Mouse (Mus musculus) liver, embryonic 16.5 days (tissue): ENCODE data around the gene Il25. TPM values are rescaled to one million over a fixed set of nuclear protein-coding genes. Genes with fewer than 3 reads are reported as not detected.
"Not testable (repeated sequence)": the region's sequence is repeated elsewhere in the genome, so short reads cannot be mapped to it uniquely, and the experiment has no call there.

Experiments
- ATAC-seq: fragments of 200-750 bp; cut with Nextera tagmentation; 2 replicates; pipeline ENCODE4 v1.8.0; 2017; ENCODE audit warnings: low read depth, mild to moderate bottlenecking, moderate number of reproducible peaks, moderate library complexity
- H3K27ac ChIP-seq: fragments of 300-500 bp; sonication (generic); 2 replicates; pipeline ENCODE4 v1.5.1; 2014; ENCODE audit warnings: mild to moderate bottlenecking, low read length
- H3K27me3 ChIP-seq: fragments of 300-500 bp; sonication (generic); 2 replicates; pipeline ENCODE4 v1.6.1; 2014; ENCODE audit warnings: low read depth, low read length, mixed read lengths; ENCODE audit not compliant: control insufficient read depth, insufficient read depth
- H3K36me3 ChIP-seq: fragments of 300-500 bp; sonication (generic); 2 replicates; pipeline ENCODE4 v1.6.1; 2014; ENCODE audit warnings: mild to moderate bottlenecking; ENCODE audit not compliant: control insufficient read depth, insufficient read depth
- H3K4me1 ChIP-seq: fragments of 300-500 bp; sonication (generic); 2 replicates; pipeline ENCODE4 v1.6.1; 2014; ENCODE audit warnings: low read depth, low read length, mixed read lengths; ENCODE audit not compliant: control insufficient read depth
- H3K4me2 ChIP-seq: fragments of 300-500 bp; sonication (generic); 2 replicates; pipeline ENCODE4 v1.6.1; 2014; ENCODE audit warnings: low read depth, low read length, mixed read lengths
- H3K4me3 ChIP-seq: fragments of 300-500 bp; sonication (generic); 2 replicates; pipeline ENCODE4 v1.5.1; 2014; ENCODE audit warnings: low read depth, mild to moderate bottlenecking, low read length
- H3K9ac ChIP-seq: fragments of 300-500 bp; sonication (generic); 2 replicates; pipeline ENCODE4 v1.6.1; 2014; ENCODE audit warnings: low read depth, low read length
- H3K9me3 ChIP-seq: fragments of 300-500 bp; sonication (generic); replicated peaks from 2 replicates; pipeline ENCODE4 v1.6.1; 2016; ENCODE audit warnings: low read length; ENCODE audit not compliant: control insufficient read depth
- WGBS: fragments of 180-500 bp; shearing (Covaris S2); extraction: QIAGEN DNeasy Blood & Tissue Kit; methylation state at CpG from one replicate; pipeline ENCODE4 v1.1.7; 2014; ENCODE audit not compliant: insufficient replicate concordance; 5-methylcytosine and 5-hydroxymethylcytosine counted together
- polyA plus RNA-seq: library from polyadenylated mRNA; unstranded; fragments of >200 nt; fragmentation: Nextera tagmentation; extraction: Ambion mirVana; gene quantifications from 2 replicates; pipeline ENCODE4 v1.2.1, GENCODE M21; 2015

The Il25 gene
- polyA plus RNA-seq, 1 experiment from 2014 or later = not detected

DNA sequence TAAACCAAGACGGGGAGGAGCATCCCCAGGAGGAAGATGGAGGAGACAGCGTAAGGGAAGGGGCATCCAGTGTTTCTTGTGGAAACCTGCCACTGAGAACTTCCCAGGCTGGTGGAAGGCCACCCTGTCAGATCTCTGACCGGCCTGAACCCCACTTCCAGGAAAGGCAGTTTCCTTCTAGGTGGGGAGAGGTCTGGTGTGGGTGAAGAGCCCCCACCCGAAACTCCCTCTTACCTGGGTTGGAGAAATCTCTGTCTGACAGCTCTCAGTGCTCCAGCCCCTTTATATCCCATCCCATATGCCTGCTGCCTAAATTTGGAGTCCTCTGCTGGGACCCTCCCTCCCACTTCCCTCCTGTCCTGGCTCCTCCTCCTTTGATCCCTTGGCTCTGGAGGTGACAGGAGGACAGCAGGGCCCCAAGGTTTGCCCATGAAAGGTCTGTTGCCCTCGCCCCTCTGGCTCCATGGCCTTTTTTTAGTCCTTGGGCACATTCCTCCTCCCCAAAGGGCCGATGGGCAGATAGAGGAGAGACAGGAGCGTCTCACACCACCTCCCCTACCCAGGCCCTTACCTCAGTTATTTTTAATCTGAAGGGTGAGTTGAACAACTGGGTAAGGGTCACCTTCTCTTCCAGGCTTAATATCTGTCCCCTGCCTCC, 34.0 kb downstream of the Il25 start, which contains the start of gene Myh6:
TSS of gene Myh6 (minus strand) at position 608 of the 658 bp plus-strand sequence.
- 48% methylated on average over 7 of the region's 7 CpGs for WGBS
- Histone ChIP-seq H3K4me2 (no peak within 1 kb of the TSS), H3K27ac (no peak within 1 kb of the TSS), H3K4me3 (no peak within 1 kb of the TSS), H3K4me1 (no peaks in the 10 kb centered on the region), H3K27me3 (no peaks in the 10 kb centered on the region), H3K9ac (no peak within 1 kb of the TSS), H3K36me3 (no peaks in the 10 kb centered on the region), H3K9me3 (no peaks in the 10 kb centered on the region)
- ATAC-seq = no peak

DNA sequence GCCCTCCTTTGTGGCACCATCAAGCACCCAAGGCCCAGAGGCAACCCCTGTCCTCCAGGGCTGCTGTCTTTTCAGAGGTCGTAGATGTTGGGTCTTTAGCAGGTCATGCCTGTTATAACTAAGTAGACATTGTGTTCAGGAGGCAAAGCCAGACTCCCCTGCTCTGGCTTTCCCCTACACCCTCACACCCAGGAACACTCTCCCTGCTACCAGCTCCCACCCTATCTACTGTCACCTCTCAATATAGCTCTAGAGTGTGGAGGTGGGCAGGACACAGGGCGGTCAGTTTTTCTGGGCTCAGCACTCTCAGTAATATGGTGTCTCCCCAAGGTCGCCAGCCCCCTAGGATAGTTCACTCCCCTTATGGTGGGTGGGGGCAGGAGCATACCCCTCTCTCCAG, 35.4 kb downstream of the Il25 start:
- ATAC-seq = no peak
- no peak overlapping the region for H3K27ac ChIP-seq
- H3K4me1 ChIP-seq = no peaks in the 10 kb centered on the region
- no peak overlapping the region for H3K4me3 ChIP-seq
- H3K4me2 ChIP-seq = no peak overlapping the region
- WGBS = 73% methylated on average over 3 of the region's 3 CpGs
- no peaks in the 10 kb centered on the region for H3K9me3 ChIP-seq
- H3K9ac ChIP-seq = no peak overlapping the region
- H3K27me3 ChIP-seq = no peaks in the 10 kb centered on the region
- H3K36me3 ChIP-seq = no peaks in the 10 kb centered on the region

DNA sequence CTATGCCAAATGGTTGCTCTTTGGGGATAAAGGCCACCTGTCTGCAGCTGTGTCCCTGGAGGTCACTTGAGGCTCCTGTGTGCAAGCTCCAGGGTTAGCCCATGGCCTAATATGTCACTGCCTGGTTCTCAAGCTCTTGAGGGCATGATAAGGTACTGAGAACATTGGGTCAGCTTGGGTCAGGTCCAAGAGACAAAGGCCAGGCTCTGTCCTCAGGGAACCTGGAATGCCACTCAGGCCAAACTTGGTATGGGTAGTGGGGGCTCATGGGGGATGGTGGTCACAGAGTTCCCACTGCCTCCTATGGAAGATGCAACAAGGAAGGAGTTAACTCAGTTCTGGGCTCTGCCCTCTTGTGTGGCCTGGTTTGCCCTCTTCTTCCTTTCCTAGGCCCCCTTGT, 35.8 kb downstream of the Il25 start:
- H3K27ac ChIP-seq = no peak overlapping the region
- no peaks in the 10 kb centered on the region for H3K36me3 ChIP-seq
- H3K9me3 ChIP-seq = no peaks in the 10 kb centered on the region
- no peaks in the 10 kb centered on the region for H3K4me1 ChIP-seq
- no peaks in the 10 kb centered on the region for H3K27me3 ChIP-seq
- no peak overlapping the region for H3K9ac ChIP-seq
- H3K4me3 ChIP-seq = no peak overlapping the region
- ATAC-seq = no peak
- H3K4me2 ChIP-seq = no peak overlapping the region

DNA sequence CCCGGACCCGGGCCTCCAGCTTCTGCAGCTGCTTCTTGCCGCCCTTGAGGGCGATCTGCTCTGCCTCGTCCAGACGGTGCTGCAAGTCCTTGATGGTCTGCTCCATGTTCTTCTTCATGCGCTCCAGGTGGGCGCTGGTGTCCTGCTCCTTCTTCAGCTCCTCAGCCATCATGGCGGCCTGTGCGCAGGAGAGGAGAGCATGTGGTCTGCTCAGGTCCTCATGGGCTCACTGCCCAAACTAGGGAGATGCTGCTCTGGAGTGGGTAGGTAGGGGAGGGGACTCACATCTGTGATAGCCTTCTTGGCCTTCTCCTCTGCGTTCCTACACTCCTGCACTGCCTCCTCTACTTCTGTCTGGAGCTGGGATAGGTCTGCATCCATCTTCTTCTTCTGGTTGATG, 40.3 kb downstream of the Il25 start:
- not testable (repeated sequence) for H3K4me1 ChIP-seq, H3K36me3 ChIP-seq, H3K27me3 ChIP-seq, ATAC-seq, H3K27ac ChIP-seq, H3K4me3 ChIP-seq, H3K4me2 ChIP-seq, H3K9me3 ChIP-seq, H3K9ac ChIP-seq
- 77% methylated on average over 9 of the region's 11 CpGs for WGBS

DNA sequence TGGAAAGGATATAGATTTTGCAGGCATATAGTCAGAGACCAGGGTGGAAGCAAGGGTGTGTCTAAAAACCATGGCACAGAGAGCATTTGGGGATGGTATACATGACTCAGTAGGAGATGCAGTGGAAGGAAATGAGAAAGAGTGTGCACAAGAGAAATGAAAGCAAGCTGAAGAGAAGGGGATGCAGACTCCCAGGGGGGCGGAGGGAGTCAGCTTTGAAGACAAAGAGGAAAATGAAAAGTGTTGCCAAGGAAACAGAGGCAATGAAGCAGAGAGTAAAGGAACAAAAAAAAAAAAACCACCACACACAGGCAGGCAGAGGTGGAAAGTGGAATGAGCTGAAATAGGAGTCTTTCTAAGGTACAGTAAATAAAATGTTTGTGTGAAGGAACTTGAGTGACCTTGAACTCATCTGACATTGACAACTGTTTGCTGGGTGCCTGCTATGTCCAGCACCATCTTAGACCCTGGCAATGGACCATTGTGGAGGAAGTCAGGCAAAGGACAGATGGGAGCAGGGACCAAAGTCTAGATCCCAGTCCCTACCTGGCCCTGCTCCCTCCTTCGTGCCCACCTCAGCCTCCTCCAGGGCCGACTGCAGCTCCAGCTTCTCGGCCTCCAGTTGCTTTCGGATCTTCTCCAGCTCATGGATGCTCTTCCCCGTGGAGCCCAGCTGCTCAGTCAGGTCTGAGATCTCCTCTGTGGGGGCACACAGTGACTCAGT, 41.7 kb downstream of the Il25 start:
- no peaks in the 10 kb centered on the region for H3K4me1 ChIP-seq
- no peaks in the 10 kb centered on the region for H3K27me3 ChIP-seq
- no peak for ATAC-seq
- no peak overlapping the region for H3K27ac ChIP-seq
- H3K4me2 ChIP-seq = no peak overlapping the region
- 59% methylated on average over 6 of the region's 6 CpGs for WGBS
- H3K4me3 ChIP-seq = no peak overlapping the region
- no peaks in the 10 kb centered on the region for H3K9me3 ChIP-seq
- no peak overlapping the region for H3K9ac ChIP-seq
- H3K36me3 ChIP-seq = no peaks in the 10 kb centered on the region

DNA sequence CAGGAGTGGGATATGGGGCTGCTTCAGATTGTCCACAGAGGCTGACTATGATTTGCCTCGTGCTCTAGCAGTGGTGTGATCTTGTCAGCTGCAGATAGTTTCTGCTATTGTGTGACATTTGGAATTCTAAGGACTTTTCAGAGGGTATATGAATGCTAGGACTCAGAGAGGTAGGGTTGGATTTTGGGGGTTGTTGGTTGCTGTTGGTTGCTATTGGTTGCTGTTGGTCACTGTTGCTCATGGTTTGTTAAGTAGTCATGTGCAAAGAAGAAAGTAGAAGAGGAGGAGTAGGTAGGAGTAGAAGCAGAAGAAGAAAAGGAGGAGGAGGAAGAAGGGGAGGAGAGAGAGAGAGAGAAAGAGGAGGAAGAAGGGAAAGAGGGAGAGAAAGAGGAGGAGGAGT, 44.1 kb downstream of the Il25 start, which contains the start of gene Gm17428:
TSS of gene Gm17428 (plus strand) at position 301 of the 400 bp plus-strand sequence.
- no peaks in the 10 kb centered on the region for H3K27me3 ChIP-seq
- H3K4me2 ChIP-seq = no peak within 1 kb of the TSS
- no peak within 1 kb of the TSS for H3K9ac ChIP-seq
- WGBS = 42% methylated on average over 1 of the region's 1 CpGs
- H3K4me1 ChIP-seq = no peaks in the 10 kb centered on the region
- no peak for ATAC-seq
- no peak within 1 kb of the TSS for H3K27ac ChIP-seq
- H3K9me3 ChIP-seq = no peaks in the 10 kb centered on the region
- no peak within 1 kb of the TSS for H3K4me3 ChIP-seq
- H3K36me3 ChIP-seq = no peaks in the 10 kb centered on the region

DNA sequence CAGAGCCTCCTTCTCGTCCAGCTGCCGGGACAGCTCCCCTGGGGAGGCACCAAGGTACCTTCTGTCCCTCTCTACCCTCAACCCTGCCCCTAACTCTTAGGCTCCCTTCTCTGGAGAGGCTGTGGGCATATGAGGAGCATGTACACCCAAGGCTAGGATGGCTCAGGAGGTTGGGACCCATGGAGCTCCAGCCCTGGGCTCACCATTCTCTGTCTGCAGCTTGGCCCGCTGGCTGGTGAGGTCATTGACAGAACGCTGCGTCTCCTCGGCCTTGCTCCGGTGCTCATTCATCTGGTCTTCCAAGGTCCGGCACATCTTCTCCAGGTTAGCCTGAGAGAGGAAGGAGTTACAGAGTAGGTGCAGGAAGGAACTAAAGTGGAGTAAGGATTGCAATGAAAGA, 46.2 kb downstream of the Il25 start:
- Histone ChIP-seq H3K27ac (no peak overlapping the region), H3K4me3 (no peak overlapping the region), H3K9ac (no peak overlapping the region), H3K27me3 (no peaks in the 10 kb centered on the region), H3K4me2 (no peak overlapping the region), H3K9me3 (no peaks in the 10 kb centered on the region), H3K4me1 (no peaks in the 10 kb centered on the region), H3K36me3 (no peaks in the 10 kb centered on the region)
- 77% methylated on average over 8 of the region's 8 CpGs for WGBS
- no peak for ATAC-seq

DNA sequence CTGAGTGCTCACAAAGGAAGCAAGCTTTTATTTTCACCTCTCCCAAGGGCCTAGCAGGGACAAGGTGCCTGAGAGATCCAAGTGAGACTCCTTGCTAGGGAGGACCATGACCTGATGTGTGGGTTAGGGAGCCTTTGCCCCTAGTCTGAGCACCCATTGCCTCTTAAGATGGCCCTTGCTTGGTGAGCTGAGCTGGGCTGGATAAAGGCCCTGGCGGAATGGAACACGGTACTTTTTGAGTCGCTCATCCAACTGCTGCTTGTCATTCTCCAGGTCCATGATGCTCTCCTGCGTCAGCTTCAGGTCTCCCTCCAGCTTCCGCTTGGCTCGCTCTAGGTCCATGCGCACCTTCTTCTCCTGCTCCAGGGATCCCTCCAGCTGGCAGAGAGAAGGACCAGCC, 49.4 kb downstream of the Il25 start:
- Histone ChIP-seq H3K36me3 (no peaks in the 10 kb centered on the region), H3K4me1 (no peaks in the 10 kb centered on the region), H3K9me3 (no peaks in the 10 kb centered on the region), H3K27me3 (no peaks in the 10 kb centered on the region), H3K4me3 (no peak overlapping the region), H3K9ac (no peak overlapping the region), H3K27ac (no peak overlapping the region), H3K4me2 (no peak overlapping the region)
- ATAC-seq = no peak
- 78% methylated on average over 7 of the region's 7 CpGs for WGBS
